Mouse (Mus musculus) brown adipose tissue, adult 24 weeks (tissue): ENCODE data around the gene Cacng3. TPM values are rescaled to one million over a fixed set of nuclear protein-coding genes. Genes with fewer than 3 reads are reported as not detected.

Experiments
- H3K27ac ChIP-seq: fragments of 200-500 bp; replicated peaks from 2 replicates; pipeline ENCODE4 v1.5.1; 2012; ENCODE audit warnings: low read depth, mild to moderate bottlenecking, low read length
- H3K4me1 ChIP-seq: fragments of 200-500 bp; 2 replicates; pipeline ENCODE4 v1.6.1; 2012; ENCODE audit warnings: low read length, mixed read lengths; ENCODE audit not compliant: control insufficient read depth, insufficient read depth, insufficient read length
- H3K4me3 ChIP-seq: fragments of 200-500 bp; 2 replicates; pipeline ENCODE4 v1.5.1; 2012; ENCODE audit warnings: low read depth, mild to moderate bottlenecking, low read length, moderate library complexity; ENCODE audit not compliant: insufficient read depth
- polyA plus RNA-seq: library from polyadenylated mRNA; stranded (reverse); fragments of >200 nt; gene quantifications from 2 replicates; pipeline ENCODE4 v1.2.4, GENCODE M21; 2012; ENCODE audit not compliant: missing spikeins, insufficient read depth, insufficient read length

The Cacng3 gene
- polyA plus RNA-seq, 1 experiment = not detected

DNA sequence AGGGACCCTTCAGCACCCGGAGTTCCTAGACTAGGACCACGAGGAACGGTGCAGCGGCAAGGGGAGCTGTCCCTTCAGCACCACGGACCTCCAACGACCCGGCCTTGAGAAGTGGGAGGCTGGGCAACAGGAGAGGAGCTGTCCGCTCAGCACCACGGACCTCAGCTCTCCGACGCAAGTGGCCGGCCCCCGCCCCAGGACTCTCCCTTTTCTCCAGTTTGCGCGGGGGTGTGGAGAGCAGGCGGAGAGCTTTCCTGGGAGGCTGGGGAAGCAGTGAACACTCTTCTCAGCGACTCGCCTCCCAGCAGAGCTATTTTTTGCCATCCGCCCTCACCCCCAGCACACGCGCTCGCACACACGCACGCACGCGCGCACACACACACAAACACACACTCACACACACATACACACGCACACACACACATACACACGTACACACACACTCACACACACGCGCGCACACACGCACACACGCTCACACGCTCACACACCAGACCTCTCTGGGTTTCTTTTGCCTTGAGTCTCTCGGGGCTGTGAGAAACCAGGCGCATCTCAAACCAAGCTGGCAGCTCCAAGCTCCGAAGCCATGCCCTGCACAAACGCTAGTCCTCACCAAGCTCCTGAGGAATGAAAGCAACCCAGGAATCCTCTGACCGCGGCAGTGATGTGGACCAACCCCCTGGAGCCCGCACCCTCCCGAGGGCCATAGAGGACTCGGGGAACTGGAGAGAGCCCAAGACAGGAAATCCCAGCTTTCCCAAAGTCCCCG, 765 bp downstream of the Cacng3 start:
- Histone ChIP-seq H3K4me3 (no peak overlapping the region), H3K4me1 (no peaks in the 10 kb centered on the region), H3K27ac (no peak overlapping the region)

DNA sequence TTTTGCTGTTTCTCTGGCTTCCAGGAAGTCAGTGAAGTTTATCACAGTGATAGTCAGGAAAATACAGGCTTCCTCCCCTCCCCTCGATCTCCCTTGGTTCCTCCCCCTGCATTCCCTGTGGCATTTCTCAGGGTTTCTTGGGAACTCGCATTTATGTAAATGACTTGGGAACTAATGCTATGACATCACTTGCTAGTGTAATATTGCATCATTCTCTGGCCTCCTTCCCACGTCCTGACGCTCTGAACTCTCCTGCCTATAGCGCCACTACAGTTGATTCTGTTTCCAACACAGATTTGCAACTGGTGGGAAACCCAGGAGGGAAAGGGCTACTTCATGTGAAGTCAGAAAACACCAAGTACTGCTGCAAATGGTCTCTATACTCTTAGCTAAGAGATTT, 2.7 kb downstream of the Cacng3 start:
- Histone ChIP-seq H3K4me1 (no peaks in the 10 kb centered on the region), H3K27ac (no peak overlapping the region), H3K4me3 (no peak overlapping the region)

- no peak overlapping the region for H3K27ac ChIP-seq
- H3K4me3 ChIP-seq = no peak overlapping the region
- no peaks in the 10 kb centered on the region for H3K4me1 ChIP-seq
These were observed 4.9 kb downstream of the Cacng3 start for GRCm38 (mm10) chr7:122675207-122675606.

DNA sequence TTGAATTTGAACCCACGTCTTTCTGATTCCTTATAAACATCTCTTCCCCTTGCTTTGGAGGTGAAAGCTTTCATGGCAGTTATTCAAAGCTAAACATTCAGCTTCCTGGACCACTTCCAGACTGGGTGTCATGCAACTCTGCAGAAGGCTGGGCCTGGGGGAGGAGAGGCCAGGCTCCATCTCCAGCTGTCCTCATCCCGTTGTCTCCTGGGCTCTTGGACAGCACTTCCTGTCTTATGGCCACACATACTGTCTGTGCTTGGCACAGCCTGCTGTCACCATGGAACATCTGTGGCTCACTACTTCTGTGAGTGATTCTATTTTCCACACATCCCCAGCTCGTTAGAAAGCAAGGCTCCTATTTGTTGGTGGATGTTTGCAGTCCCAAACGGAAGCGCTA, 31.5 kb downstream of the Cacng3 start:
- no peak overlapping the region for H3K4me3 ChIP-seq
- H3K27ac ChIP-seq = no peak overlapping the region
- H3K4me1 ChIP-seq = no peaks in the 10 kb centered on the region

GRCm38 (mm10) chr7:122702443-122702842, 32.2 kb downstream of the Cacng3 start:
- no peaks in the 10 kb centered on the region for H3K4me1 ChIP-seq
- H3K27ac ChIP-seq = no peak overlapping the region
- no peak overlapping the region for H3K4me3 ChIP-seq

- H3K4me3 ChIP-seq = no peak overlapping the region
These were observed 36.4 kb downstream of the Cacng3 start for GRCm38 (mm10) chr7:122706736-122707135.

GRCm38 (mm10) chr7:122716299-122716698, 46.0 kb downstream of the Cacng3 start:
- no peak overlapping the region for H3K4me3 ChIP-seq
- peaks cover 3% of the 10 kb centered on the region; the same call in 1 of the 2 replicates for H3K4me1 ChIP-seq
- no peak overlapping the region for H3K27ac ChIP-seq

More at GRCm38 (mm10) chr7:122706736-122707135, 36.4 kb downstream of the Cacng3 start:
- Histone ChIP-seq H3K4me1 (no peaks in the 10 kb centered on the region), H3K27ac (no peak overlapping the region)

DNA sequence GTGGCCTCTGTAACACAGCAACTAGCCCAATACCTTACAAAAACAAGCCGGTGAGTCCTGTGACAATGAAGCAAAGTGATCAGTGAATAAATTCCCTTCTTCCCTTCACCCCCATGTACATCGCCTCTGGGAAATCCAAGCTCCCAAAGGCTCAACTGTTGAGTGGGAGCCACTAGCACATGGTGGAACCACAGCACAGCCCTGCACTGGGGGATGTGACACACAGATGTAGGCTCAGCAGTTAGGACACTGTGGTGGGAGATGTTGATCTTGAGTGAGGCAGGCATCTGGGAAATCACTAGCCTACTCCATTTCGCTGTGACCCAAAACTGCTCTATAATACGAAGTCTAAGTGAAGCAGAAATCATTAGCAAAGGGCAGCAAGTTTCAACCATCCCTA, 48.2 kb downstream of the Cacng3 start:
- no peak overlapping the region for H3K27ac ChIP-seq
- H3K4me1 ChIP-seq = peaks cover 6% of the 10 kb centered on the region; the same call in 1 of the 2 replicates
- H3K4me3 ChIP-seq = no peak overlapping the region

GRCm38 (mm10) chr7:122723358-122723876, 53.1 kb downstream of the Cacng3 start:
- H3K4me1 ChIP-seq = peaks cover 4% of the 10 kb centered on the region; the same call in 1 of the 2 replicates
- no peak overlapping the region for H3K27ac ChIP-seq
- H3K4me3 ChIP-seq = no peak overlapping the region

- peaks cover 4% of the 10 kb centered on the region; the same call in 1 of the 2 replicates for H3K4me1 ChIP-seq
- no peak overlapping the region for H3K4me3 ChIP-seq
- H3K27ac ChIP-seq = no peak overlapping the region
These were observed 56.1 kb downstream of the Cacng3 start for GRCm38 (mm10) chr7:122726376-122726775.

GRCm38 (mm10) chr7:122728186-122728585, 57.9 kb downstream of the Cacng3 start:
- Histone ChIP-seq H3K4me1 (0 out of 2 replicates have a peak, but pooled peaks cover 4% of the 10 kb centered on the region), H3K27ac (no peak overlapping the region), H3K4me3 (no peak overlapping the region)

- Histone ChIP-seq H3K27ac (no peak overlapping the region), H3K4me3 (no peak overlapping the region), H3K4me1 (no peaks in the 10 kb centered on the region)
These were observed 58.6 kb downstream of the Cacng3 start for GRCm38 (mm10) chr7:122728846-122729245.

DNA sequence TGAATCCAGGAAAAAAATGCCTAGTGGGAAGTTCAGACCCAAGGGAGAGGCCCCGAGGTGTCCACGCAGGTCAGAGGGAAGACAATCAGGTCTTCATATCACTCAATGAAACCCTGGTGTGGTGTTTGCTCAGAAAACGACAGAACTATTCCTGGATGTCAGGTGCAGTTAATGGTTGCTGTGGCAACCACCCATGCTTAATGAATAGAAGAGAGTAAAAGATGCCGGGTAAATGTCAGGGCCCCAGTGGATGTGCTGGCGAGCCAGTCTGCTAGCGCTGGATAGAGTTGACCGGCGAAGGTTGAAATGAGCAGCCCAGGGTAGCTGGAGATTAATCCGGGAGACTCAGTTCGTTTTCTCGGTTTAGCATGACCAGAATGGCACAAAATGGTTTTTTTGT, 65.0 kb downstream of the Cacng3 start:
- H3K4me1 ChIP-seq = no peaks in the 10 kb centered on the region
- H3K27ac ChIP-seq = no peak overlapping the region
- no peak overlapping the region for H3K4me3 ChIP-seq

GRCm38 (mm10) chr7:122738541-122738940, 68.2 kb downstream of the Cacng3 start:
- Histone ChIP-seq H3K4me3 (no peak overlapping the region), H3K27ac (no peak overlapping the region), H3K4me1 (no peaks in the 10 kb centered on the region)

DNA sequence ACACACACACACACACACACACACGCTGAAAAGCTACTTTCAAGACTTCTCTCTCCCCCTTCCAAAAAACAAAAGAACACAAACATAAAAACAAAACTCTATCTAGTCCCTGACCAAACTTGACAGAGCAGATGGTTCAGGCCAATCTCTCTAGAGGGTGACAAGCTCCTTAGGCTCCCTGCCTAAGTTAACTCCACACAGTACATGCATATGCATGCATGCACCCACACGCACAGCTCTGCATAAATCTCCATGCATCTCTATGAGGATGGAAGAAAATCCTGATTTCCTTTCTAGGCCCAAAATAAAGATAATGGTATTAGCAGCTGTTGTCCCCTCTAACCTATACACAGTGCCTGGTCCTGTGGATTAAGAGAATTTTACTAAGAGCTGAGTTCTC, 70.4 kb downstream of the Cacng3 start:
- Histone ChIP-seq H3K27ac (no peak overlapping the region), H3K4me3 (no peak overlapping the region), H3K4me1 (no peaks in the 10 kb centered on the region)
